Mouse (Mus musculus): ENCODE data around the gene Tmod4. TPM values are rescaled to one million over a fixed set of nuclear protein-coding genes. Genes with fewer than 3 reads are reported as not detected.
A peak's percentile ranks its signal among the peaks of the same experiment; 100 is the strongest.

The Tmod4 gene
- polyA plus RNA-seq, 1 experiment, result 2.5 TPM

DNA sequence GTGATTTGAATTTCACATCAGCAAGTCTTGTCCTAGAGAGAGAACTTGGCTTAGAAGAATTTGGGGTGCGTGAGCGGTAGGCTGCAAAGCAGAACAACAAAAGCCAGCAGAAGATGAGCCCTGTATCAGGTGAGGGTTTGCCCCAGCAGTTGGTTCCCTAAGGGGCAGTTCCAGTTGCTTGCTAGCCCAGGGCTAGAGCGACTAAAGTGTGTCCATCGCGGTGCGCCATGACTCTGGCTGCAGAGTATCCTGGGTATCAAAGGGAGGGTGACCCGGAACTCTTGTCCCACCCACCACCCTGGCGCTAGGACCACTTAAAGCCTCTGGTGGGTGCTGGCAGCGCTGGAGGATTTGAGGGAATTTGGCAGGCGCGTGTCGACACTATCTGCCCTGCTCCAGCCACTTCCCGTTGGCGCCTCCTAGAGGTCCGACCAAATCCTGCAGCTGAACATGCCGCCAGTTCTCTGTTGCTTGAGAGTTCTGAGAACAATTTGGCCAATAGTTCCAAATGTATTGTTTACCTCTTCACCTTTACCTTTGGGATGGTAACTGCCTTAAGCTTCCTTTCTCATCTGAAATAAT is 49.8 kb downstream of the Tmod4 start:
- TF ChIP-seq CEBPB (IDR thresholded peaks at IDR 0.05; ENCODE audit: insufficient read depth, poor library complexity, severe bottlenecking) (no peak), TCF12 (IDR thresholded peaks at IDR 0.05; ENCODE audit: insufficient read depth, poor library complexity, severe bottlenecking) (no peak), SRF (IDR thresholded peaks at IDR 0.05; ENCODE audit: control insufficient read depth, insufficient read length, low read depth) (no peak), MYOD1 (IDR thresholded peaks at IDR 0.05; ENCODE audit: control insufficient read depth in 1 of 3, insufficient read length in 2 of 3, low read depth in 2 of 3) (no peak), USF1 (IDR thresholded peaks at IDR 0.05; ENCODE audit: low read depth) (no peak), TCF3 (IDR thresholded peaks at IDR 0.05; ENCODE audit: insufficient read length, low read depth) (no peak), MYOG (IDR thresholded peaks at IDR 0.05; ENCODE audit: control insufficient read depth in 1 of 3, insufficient read depth in 1 of 3, insufficient read length in 2 of 3, low read depth in 2 of 3) (no peak), POLR2A (IDR thresholded peaks at IDR 0.05; ENCODE audit: insufficient read length, low read depth) (no peak), POLR2AphosphoS2 (IDR thresholded peaks at IDR 0.05; ENCODE audit: insufficient read length, low read depth) (no peak), REST (IDR thresholded peaks at IDR 0.05; ENCODE audit: insufficient read depth, insufficient read length) (no peak), E2F4 (IDR thresholded peaks at IDR 0.05; ENCODE audit: insufficient read depth) (no peak), MAX (IDR thresholded peaks at IDR 0.05; ENCODE audit: low read depth) (no peak)
- Histone ChIP-seq H3K4me3 (no peak overlapping the region), H3K36me3 (ENCODE audit: control insufficient read depth, insufficient read depth) (no peaks in the 10 kb centered on the region), H3ac (ENCODE audit: control insufficient read depth, insufficient read length) (no peak overlapping the region), H3K27me3 (ENCODE audit: control insufficient read depth, insufficient read depth, insufficient read length) (no peaks in the 10 kb centered on the region), H3K4me2 (ENCODE audit: low read depth) (no peak overlapping the region), H3K79me2 (ENCODE audit: control insufficient read depth, insufficient read depth) (no peaks in the 10 kb centered on the region)

DNA sequence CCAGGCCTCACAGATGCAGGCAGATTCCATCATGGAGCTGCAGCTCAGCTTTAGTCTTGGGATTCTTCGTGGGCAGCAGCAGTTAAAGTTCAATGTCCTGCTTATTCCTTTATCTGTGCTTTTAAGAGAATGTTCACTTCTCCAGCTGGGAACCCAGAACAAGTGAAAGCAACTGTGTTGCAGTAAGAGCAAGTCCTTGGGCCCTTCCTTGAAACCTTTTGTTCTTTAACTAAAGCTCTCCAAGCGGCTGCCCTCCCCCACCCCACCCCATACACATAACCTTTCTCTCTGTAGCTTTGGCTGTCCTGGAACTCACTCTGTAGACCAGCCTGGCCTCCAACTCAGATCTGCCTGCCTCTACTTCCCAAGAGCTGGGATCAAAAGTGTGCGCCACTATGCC is 52.2 kb downstream of the Tmod4 start:
- no peaks in the 10 kb centered on the region for H3K79me2 ChIP-seq (ENCODE audit: control insufficient read depth, insufficient read depth)
- H3K36me3 ChIP-seq (ENCODE audit: control insufficient read depth, insufficient read depth), result no peaks in the 10 kb centered on the region
- no peak overlapping the region for H3K4me2 ChIP-seq (ENCODE audit: low read depth)
- H3K27me3 ChIP-seq (ENCODE audit: control insufficient read depth, insufficient read depth, insufficient read length), result no peaks in the 10 kb centered on the region
- TF ChIP-seq TCF3 (IDR thresholded peaks at IDR 0.05; ENCODE audit: insufficient read length, low read depth), result no peak
- no peak for TF ChIP-seq MYOD1 (IDR thresholded peaks at IDR 0.05; ENCODE audit: control insufficient read depth in 1 of 3, insufficient read length in 2 of 3, low read depth in 2 of 3)
- no peak for TF ChIP-seq SRF (IDR thresholded peaks at IDR 0.05; ENCODE audit: control insufficient read depth, insufficient read length, low read depth)
- no peak for TF ChIP-seq POLR2A (IDR thresholded peaks at IDR 0.05; ENCODE audit: insufficient read length, low read depth)
- TF ChIP-seq REST (IDR thresholded peaks at IDR 0.05; ENCODE audit: insufficient read depth, insufficient read length), result no peak
- no peak for TF ChIP-seq CEBPB (IDR thresholded peaks at IDR 0.05; ENCODE audit: insufficient read depth, poor library complexity, severe bottlenecking)
- TF ChIP-seq USF1 (IDR thresholded peaks at IDR 0.05; ENCODE audit: low read depth), result no peak
- H3K4me3 ChIP-seq, result no peak overlapping the region
- no peak overlapping the region for H3ac ChIP-seq (ENCODE audit: control insufficient read depth, insufficient read length)

DNA sequence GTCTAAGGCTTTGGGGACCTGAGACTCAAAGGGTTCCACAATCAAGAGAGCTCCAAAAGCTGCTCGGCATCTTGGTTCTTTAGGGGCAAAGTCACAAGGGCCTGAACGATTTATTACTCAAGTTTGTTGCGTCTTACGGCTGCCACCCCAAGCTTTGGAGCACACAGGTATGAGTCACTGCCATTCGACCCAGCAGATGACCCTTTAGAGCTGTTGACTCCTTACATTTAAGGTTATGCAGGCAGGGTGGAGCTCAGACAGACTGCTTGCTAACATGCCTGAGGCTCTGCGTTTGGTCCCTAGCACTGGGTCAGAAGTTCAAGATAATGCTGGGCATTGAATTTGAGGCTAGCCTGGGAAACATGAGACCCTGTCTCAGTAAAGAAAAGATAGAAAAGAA is 53.3 kb downstream of the Tmod4 start:
- Histone ChIP-seq H3K36me3 (ENCODE audit: control insufficient read depth, insufficient read depth) (peaks cover 6% of the 10 kb centered on the region), H3K4me3 (no peak overlapping the region), H3K4me2 (ENCODE audit: low read depth) (peak overlapping the region; percentile 22), H3K27me3 (ENCODE audit: control insufficient read depth, insufficient read depth, insufficient read length) (no peaks in the 10 kb centered on the region), H3ac (ENCODE audit: control insufficient read depth, insufficient read length) (no peak overlapping the region), H3K79me2 (ENCODE audit: control insufficient read depth, insufficient read depth) (no peaks in the 10 kb centered on the region)
- TF ChIP-seq MYOD1 (IDR thresholded peaks at IDR 0.05; ENCODE audit: control insufficient read depth in 1 of 3, insufficient read length in 2 of 3, low read depth in 2 of 3) (peak in 1 of 3 experiments; percentile 6), TCF12 (IDR thresholded peaks at IDR 0.05; ENCODE audit: insufficient read depth, poor library complexity, severe bottlenecking) (no peak)

Other genes with a start within 250 kb of the Tmod4 start
- 475 TPM for gene Psmb4, start 237.5 kb upstream of the Tmod4 start, polyA plus RNA-seq (2012; fragmentation: generic; extraction: Trizol)
- gene Selenbp1, start 191.4 kb upstream of the Tmod4 start, polyA plus RNA-seq (2012; fragmentation: generic; extraction: Trizol), result 0.44 TPM
- 3.5 TPM for gene Rfx5, start 170.4 kb upstream of the Tmod4 start, polyA plus RNA-seq (2012; fragmentation: generic; extraction: Trizol)
- 44.9 TPM for gene Pi4kb, start 149.7 kb upstream of the Tmod4 start, polyA plus RNA-seq (2012; fragmentation: generic; extraction: Trizol)
- 11.5 TPM for gene Zfp687, start 109.0 kb upstream of the Tmod4 start, polyA plus RNA-seq (2012; fragmentation: generic; extraction: Trizol)
- gene Psmd4, start 81.9 kb upstream of the Tmod4 start, polyA plus RNA-seq (2012; fragmentation: generic; extraction: Trizol), result 338 TPM
- 27.3 TPM for gene Pip5k1a, start 17.5 kb upstream of the Tmod4 start, polyA plus RNA-seq (2012; fragmentation: generic; extraction: Trizol)
- 85.6 TPM for gene Vps72, start 13.5 kb upstream of the Tmod4 start, polyA plus RNA-seq (2012; fragmentation: generic; extraction: Trizol)
- gene Scnm1, start 9.5 kb downstream of the Tmod4 start, polyA plus RNA-seq (2012; fragmentation: generic; extraction: Trizol), result 30.6 TPM
- gene Lysmd1, start 9.6 kb downstream of the Tmod4 start, polyA plus RNA-seq (2012; fragmentation: generic; extraction: Trizol), result 7.0 TPM
- gene Tnfaip8l2, start 17.9 kb downstream of the Tmod4 start, polyA plus RNA-seq (2012; fragmentation: generic; extraction: Trizol), result 0.22 TPM
- 29.0 TPM for gene Sema6c, start 36.0 kb downstream of the Tmod4 start, polyA plus RNA-seq (2012; fragmentation: generic; extraction: Trizol)
- gene Gabpb2, start 93.4 kb downstream of the Tmod4 start, polyA plus RNA-seq (2012; fragmentation: generic; extraction: Trizol), result 3.3 TPM
- 61.5 TPM for gene Cdc42se1, start 104.3 kb downstream of the Tmod4 start, polyA plus RNA-seq (2012; fragmentation: generic; extraction: Trizol)
- 51.9 TPM for gene Mllt11, start 107.7 kb downstream of the Tmod4 start, polyA plus RNA-seq (2012; fragmentation: generic; extraction: Trizol)
- 0.04 TPM for gene Gm128, start 117.1 kb downstream of the Tmod4 start, polyA plus RNA-seq (2012; fragmentation: generic; extraction: Trizol)
- gene Bnipl, start 126.7 kb downstream of the Tmod4 start, polyA plus RNA-seq (2012; fragmentation: generic; extraction: Trizol), result 0.31 TPM
- 33.3 TPM for gene Mindy1, start 156.9 kb downstream of the Tmod4 start, polyA plus RNA-seq (2012; fragmentation: generic; extraction: Trizol)
- gene Prune1, start 157.6 kb downstream of the Tmod4 start, polyA plus RNA-seq (2012; fragmentation: generic; extraction: Trizol), result 43.1 TPM
- gene Anxa9, start 182.7 kb downstream of the Tmod4 start, polyA plus RNA-seq (2012; fragmentation: generic; extraction: Trizol), result 1.5 TPM
- gene Cers2, start 190.3 kb downstream of the Tmod4 start, polyA plus RNA-seq (2012; fragmentation: generic; extraction: Trizol), result 116 TPM
- gene Setdb1, start 232.7 kb downstream of the Tmod4 start, polyA plus RNA-seq (2012; fragmentation: generic; extraction: Trizol), result 11.5 TPM

Measured in myocyte (in vitro differentiated cells).